Mouse (Mus musculus) bone marrow macrophage, adult 2 months (primary cell): ENCODE data around the gene Wfdc15a.

Source experiments
- CTCF ChIP-seq: IDR thresholded peaks from 2 replicates; pipeline ENCODE4 v1.5.1; 2012; ENCODE audit warnings: low read depth, mild to moderate bottlenecking, low read length, moderate library complexity
- POLR2A ChIP-seq: IDR thresholded peaks from 2 replicates; pipeline ENCODE4 v1.6.1; 2012; ENCODE audit warnings: mild to moderate bottlenecking, low read depth, low read length, borderline replicate concordance

- TF ChIP-seq POLR2A (no peak), CTCF (no peak)
Observed at GRCm38 (mm10) chr2:164219295-164219694, 19.4 kb upstream of the Wfdc15a start.
